Mouse (Mus musculus) cerebellum, adult 18-20 months (tissue): Measurements from ENCODE around the gene Cd276.

Experiments used
- DNase-seq, 2 experiments: peaks; one replicate each; pipeline ENCODE4 v3.0.0; 2021

Gene Cd276

DNA sequence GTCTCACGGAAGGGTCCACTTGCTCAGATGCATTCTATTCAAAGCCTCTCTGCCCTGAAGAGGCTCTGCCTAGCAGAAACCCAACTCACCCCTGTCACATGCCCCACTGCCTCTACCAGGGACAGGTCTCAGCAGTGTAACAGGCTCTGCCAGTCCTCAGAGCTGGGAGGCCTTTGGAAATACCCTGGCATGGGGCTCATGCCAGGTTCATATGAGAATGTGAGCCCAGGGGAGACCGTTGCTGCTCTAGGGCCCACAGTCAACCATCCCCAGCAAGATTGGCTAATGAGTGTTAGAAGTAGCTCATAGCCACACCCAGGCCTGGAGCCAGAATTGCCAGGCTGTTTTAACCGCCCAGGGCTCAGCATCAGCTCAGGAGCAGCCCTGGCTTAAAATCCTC lies 5.5 kb downstream of the Cd276 start:
- DNase-seq: peak in 1 of 2 experiments; percentile 30

DNA sequence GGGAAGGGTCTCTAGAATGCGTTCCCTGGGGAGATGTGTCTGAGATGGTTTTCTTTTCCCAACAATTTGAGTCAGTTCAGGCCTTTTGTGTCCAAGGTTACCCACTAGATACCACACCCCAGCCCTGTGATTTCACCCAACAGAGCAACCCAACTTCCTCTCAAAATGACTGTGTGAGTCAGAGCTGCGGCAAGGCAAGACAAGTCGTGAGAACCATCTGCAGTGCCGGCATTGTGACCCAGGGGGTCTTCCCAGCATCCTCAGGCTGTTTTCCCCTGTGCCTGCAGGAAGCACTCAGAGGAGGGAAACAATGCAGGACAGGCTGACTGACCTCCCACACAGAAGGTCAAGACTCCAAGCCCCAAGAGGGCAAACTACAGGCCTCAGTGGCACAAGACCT lies 6.3 kb downstream of the Cd276 start:
- DNase-seq: peak in 1 of 2 experiments; percentile 4

GRCm38 (mm10) chr9:58546630-58547360 lies 8.4 kb downstream of the Cd276 start:
- peak; percentile 65 to 74 for DNase-seq

DNA sequence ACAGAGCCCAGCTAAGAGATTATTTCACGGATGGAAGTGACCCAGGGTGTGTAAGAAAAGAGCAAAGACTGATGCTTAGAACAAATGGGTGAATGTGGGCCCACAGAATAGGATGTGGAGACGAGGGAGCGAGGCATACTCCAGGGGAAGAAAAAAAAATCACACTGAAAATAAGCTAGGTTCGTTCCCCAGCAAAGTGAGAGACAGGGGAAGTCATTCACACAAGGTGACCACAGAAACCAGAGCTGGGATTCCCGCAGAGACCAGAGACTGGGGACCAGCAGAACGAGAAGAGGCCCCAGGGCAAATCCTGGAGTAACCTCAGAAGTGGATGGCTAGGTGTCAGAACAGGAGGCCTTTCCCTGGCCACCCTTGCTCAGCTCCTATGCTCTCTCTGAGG lies 9.8 kb downstream of the Cd276 start:
- DNase-seq: peak in 1 of 2 experiments; percentile 31

DNA sequence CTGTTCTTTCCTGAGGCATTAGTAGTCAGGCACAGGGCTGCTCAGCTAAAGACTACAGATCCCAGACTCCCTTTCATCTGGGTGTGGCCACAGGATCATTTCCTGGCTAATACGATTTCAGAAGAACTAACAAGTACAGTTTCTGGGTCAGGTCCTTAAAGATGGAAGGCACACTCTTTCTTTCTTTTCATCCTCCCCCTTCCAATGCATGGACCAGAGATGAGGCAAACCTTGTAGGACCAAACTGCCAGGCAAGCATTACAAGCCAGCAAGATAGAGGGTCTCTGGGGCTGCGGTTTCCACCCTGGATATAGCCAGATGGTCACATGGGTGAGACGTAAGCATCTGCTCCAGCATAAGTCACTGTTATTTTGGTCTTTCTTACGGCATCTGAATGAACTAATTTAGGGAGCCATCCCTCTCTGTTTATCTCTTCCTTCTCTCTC lies 10.3 kb downstream of the Cd276 start:
- peak; percentile 42 to 60 for DNase-seq

- DNase-seq: peak; percentile 59 to 69
Measured at GRCm38 (mm10) chr9:58541895-58542338, 13.3 kb downstream of the Cd276 start.

DNA sequence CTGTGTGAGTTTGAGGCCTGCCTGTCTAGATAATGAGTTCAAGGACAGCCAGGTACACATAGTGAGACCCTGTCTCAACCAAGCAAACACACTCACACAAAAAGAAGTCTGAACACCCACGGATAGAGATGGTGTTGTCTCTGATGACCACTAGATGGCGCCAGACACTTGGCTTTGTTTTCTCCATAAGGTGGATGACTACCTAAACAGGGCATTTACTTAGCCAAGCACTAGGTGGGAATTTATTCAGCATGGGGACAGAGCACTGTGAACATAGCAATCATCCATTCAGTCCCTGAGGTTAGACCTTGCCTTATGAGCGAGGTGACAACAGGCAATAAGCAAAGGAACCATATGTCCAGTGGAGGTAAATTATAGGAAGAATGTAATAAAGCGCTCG lies 15.4 kb downstream of the Cd276 start:
- peak; percentile 66 to 76 for DNase-seq

DNA sequence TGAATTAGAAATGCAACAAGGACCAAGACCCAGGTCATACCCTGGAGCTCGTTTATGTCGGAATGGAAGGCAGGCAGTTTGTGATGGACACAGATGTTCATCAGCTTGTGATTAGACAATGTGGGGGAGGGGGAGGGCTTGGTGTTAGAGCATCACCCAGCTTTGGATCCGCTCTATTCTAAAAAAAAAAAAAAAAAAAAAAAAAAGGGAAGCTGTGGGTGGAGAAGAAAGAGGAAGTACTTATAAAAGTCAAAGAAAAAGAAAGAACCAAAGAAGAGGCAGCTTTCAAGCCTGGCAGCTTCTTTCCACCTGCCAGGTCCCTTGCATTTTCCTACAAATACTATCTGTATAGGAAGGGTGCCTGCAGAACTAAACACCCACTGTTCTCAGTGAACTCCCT lies 17.5 kb downstream of the Cd276 start:
- no peak for DNase-seq

DNA sequence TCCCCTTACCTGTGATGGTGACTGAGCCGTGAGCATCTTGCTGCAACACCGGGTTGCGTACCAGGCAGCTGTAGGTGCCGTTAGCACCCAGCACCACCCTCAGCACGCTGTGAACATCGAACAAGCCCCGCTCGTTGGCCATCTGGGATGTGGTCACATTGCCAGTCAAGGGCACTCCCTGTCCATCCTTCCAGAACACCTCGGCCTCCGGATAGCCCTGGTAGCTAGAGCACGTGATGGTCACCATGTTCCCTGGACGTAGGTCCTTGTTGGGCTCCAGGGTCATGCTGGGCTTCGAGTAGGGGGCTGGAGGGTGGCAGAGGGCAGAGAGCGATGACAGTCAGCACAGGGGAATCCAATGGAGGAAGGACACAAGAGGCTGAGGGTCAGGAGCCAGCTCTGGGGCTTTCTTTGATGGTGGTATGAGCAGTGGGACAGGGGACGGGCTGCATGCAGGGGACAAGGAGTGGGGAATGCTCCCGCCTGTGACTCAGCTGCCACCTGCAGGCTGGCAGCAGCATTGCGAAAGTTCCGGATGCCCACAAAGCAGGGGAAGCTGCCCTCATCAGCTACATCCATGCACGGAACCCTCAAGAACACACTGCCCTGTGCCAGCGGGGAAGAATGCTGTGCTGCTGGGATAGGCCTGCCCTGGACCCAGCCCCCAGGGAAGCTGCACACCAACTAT lies 19.6 kb downstream of the Cd276 start:
- peak; percentile 60 for DNase-seq

DNA sequence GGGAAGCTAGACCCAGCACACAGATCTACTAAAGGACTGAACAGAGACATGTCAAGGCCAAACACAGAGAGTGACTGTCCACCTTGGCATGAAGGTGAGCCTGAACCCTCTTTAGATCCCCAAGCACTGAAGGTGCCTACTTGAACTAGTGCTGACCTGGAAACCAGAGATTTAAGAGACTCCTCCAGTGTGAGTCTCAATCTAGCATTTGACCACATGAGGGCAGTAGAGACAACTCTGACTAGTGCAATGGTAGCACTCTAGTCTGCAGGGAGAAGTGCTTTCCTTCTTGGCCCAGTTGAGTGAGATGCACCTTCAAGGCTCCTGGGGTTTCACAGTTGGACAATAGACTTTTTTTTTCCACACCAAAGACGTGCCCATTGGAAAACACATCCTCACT lies 20.5 kb downstream of the Cd276 start:
- peak; percentile 72 to 78 for DNase-seq

DNA sequence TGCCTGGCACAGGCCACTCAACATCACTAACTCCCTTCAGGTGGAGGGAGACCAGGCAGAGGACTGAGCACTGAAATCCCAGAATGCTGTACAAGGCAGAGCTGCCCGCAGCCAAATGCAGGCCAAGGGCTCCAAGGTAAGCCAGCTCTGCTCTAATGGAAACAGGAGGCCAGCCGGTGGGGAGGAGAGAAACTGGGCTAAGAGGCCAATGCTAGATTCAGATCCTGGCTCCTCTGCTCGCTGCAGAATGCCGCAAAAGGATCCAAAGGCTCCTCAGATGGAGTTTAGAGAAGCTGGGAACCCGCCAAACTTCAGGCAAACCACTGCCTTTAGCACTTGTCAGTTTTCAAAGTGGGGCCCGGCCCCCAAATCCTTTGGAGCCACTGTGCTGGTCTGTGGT lies 21.9 kb downstream of the Cd276 start:
- DNase-seq: peak; percentile 73 to 84

GRCm38 (mm10) chr9:58532236-58532635 lies 23.0 kb downstream of the Cd276 start:
- DNase-seq: peak in 1 of 2 experiments; percentile 41

DNA sequence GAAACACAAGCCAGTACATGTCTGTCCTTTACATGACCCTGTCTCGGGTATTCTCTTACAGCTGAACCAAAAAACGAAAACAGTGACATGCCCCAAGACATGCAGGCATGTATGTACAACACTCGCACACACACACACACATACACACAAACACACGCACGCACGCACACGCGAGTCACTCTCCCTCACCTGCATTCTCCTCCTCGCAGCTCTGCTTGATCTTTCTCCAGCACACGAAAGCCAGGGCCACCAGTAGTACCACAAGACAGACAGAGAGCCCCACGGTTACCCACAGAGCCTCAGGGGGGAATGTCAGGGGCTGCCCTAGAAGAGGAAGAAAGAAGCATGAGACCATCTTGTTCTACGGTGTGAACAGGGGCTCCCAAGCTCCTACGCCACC lies 24.8 kb downstream of the Cd276 start:
- DNase-seq: no peak

DNA sequence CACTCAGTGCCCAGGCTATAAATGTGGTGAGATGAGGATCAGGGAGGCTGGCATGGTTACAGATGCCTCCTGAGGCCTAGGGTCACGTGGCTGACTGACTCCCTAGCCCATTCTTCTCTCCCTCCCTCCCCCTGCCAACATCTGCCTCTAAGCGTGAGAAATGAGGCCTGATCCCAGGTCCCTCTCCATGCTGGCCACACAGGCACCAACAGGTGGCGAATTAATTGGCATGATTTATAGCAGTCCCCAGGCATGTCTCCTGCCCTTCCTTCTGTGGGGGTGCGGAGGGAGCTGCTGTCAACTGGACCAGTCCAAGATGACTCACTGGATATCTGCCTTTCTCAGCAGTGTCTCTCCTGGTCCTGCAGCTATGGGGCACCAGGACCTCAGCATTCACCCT lies 27.4 kb downstream of the Cd276 start:
- DNase-seq: no peak

DNA sequence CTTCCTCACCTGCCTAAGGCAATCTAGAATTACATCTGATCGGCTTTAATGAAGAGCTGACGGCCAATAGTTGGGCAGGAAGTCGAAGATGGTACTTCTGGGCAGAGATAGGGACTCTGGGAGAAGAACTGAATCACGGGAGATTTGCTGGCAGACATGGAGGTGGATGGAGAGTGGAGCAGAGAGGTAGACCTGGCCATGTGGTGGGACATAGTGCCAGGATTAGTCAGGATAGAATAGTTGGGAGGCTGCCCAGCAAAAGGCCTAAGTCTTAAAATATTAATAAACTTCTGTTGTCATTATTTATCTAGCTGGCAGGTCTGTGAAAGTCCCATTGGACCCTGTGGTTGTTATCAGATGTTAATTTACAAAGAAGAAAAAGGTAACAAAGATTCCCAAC lies 30.1 kb downstream of the Cd276 start:
- peak; percentile 33 to 52 for DNase-seq

GRCm38 (mm10) chr9:58521883-58522423 lies 33.3 kb downstream of the Cd276 start:
- no peak for DNase-seq

DNA sequence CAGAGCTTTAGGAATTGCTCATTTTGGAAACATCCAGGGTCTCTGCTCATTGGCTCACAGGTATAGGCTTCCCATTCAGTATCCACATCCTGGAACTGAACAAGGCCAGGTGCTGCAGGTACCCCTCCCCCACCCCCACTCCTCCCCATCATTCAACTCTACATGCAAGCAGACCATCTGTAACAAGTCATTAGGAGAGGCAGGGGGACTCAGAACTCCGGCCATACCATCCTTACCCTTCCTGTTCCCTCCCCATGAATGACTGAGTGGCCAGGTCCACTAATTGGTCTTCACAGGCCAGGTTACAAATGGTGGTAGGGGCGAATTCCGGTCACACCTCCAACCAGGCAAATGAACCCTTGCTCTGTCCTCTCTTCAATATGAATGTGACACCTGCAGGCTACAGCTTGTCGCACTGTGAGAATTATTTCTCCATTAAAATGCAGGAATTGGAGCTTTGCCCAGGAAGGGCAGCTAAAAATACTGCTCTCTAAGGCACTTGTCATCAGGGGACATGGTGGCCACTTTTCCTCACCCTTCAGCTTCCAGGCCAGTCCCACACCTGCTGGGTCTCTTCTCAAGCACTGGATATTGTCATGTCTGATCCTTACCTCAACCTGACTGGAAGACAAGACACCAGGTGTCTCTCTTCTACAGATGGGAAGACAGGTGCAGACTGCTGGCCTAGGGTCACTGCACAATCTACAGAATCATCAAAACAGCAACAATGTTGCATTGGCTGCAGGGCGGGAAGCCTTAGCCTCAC lies 34.2 kb downstream of the Cd276 start:
- peak; percentile 71 to 77 for DNase-seq

- DNase-seq: peak; percentile 54 to 79
Measured at GRCm38 (mm10) chr9:58519953-58520352, 35.3 kb downstream of the Cd276 start.

DNA sequence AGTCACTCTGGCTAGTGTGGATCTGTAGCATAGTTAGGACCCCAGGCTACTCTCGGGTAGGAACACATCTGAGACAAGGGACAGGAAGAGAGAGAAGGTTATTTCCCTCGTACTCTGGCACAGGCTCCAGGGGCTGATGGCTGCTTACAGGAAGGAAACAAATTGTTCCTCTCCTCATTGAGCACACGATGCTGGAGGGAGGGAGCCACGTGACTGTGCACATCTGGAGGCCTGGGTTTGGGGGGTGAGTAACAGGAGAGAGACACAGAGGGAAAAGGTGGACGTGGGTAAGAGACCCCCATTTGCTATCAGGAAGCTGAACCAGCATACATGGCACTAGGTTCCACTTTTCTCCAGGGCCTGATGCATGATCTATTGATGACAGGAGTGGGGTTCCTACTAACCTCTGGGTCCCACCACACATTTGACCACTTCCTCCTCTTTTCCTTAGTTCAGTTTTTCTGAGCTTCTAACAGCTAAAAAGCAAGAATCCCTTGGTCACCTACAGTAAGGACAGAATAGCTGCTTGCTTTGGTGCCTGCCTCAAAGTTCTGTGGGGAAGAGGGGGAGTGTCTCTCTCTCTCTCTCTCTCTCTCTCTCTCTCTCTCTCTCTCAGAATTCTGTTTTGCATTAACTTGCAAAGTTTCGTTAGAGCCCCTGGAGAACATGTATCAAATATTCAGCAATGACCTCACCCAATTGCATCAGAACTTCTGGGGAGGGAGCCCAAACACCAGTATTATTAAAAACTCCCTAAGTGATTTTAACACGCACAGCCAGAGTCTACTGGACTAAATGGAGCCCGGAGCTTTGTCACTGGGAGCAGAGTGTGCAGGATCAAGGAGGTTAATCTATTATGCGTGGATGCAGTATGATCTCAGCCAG lies 37.1 kb downstream of the Cd276 start:
- no peak for DNase-seq

- peak; percentile 70 to 81 for DNase-seq
Measured at GRCm38 (mm10) chr9:58516480-58516879, 38.8 kb downstream of the Cd276 start.

GRCm38 (mm10) chr9:58513749-58514148 lies 41.5 kb downstream of the Cd276 start:
- no peak for DNase-seq

- no peak for DNase-seq
Measured at GRCm38 (mm10) chr9:58510452-58510851, 44.8 kb downstream of the Cd276 start.
